Mouse (Mus musculus) forebrain, postnatal 0 days (tissue): ENCODE results near the gene Zfp428. TPM values are rescaled to one million over a fixed set of nuclear protein-coding genes. Genes with fewer than 3 reads are reported as not detected.
A peak's percentile ranks its signal among the peaks of the same experiment; 100 is the strongest.

Experiments
- ATAC-seq: fragments of 200-750 bp; cut with Nextera tagmentation; 2 replicates; pipeline ENCODE4 v1.8.0; 2017; ENCODE audit warnings: mild to moderate bottlenecking, moderate library complexity
- DNase-seq: peaks from one replicate; pipeline ENCODE4 v3.0.0-alpha.2; 2015
- H3K27ac ChIP-seq: fragments of 300-500 bp; sonication (generic); 2 replicates; pipeline ENCODE4 v1.5.1; 2014; ENCODE audit warnings: low read depth, mild to moderate bottlenecking, antibody characterized with exemption, low read length, moderate library complexity, mixed read lengths
- H3K27me3 ChIP-seq: fragments of 300-500 bp; sonication (generic); 2 replicates; pipeline ENCODE4 v1.6.1; 2014; ENCODE audit warnings: mild to moderate bottlenecking, low read length, mixed read lengths; ENCODE audit not compliant: insufficient read depth
- H3K36me3 ChIP-seq: fragments of 300-500 bp; sonication (generic); 2 replicates; pipeline ENCODE4 v1.6.1; 2014; ENCODE audit warnings: mild to moderate bottlenecking, moderate library complexity; ENCODE audit not compliant: insufficient read depth
- H3K4me1 ChIP-seq: fragments of 300-500 bp; sonication (generic); 2 replicates; pipeline ENCODE4 v1.6.1; 2014; ENCODE audit warnings: antibody characterized with exemption; ENCODE audit not compliant: insufficient read depth
- H3K4me2 ChIP-seq: fragments of 300-500 bp; sonication (generic); 2 replicates; pipeline ENCODE4 v1.6.1; 2014; ENCODE audit warnings: low read depth, mild to moderate bottlenecking, moderate library complexity
- H3K4me3 ChIP-seq: fragments of 300-500 bp; sonication (generic); 2 replicates; pipeline ENCODE4 v1.5.1; 2014; ENCODE audit warnings: low read depth, low read length, mixed read lengths
- H3K9ac ChIP-seq: fragments of 300-500 bp; sonication (generic); 2 replicates; pipeline ENCODE4 v1.6.1; 2014; ENCODE audit warnings: mild to moderate bottlenecking
- H3K9me3 ChIP-seq: fragments of 300-500 bp; sonication (generic); 2 replicates; pipeline ENCODE4 v1.6.1; 2016; ENCODE audit warnings: low read length
- CTCF ChIP-seq: sonication (generic); IDR thresholded peaks from 2 replicates; pipeline ENCODE4 v1.5.1; 2016; ENCODE audit warnings: antibody characterized with exemption, control low read depth, low read depth
- whole genome bisulfite sequencing: fragments of 180-500 bp; shearing (Covaris S2); extraction: QIAGEN DNeasy Blood & Tissue Kit; methylation state at CpG from one replicate; pipeline ENCODE4 v1.1.7; 2014; 5-methylcytosine and 5-hydroxymethylcytosine counted together
- polyA plus RNA-seq: library from polyadenylated mRNA; unstranded; fragments of >200 nt; fragmentation: Nextera tagmentation; extraction: Ambion mirVana; gene quantifications from 2 replicates; pipeline ENCODE4 v1.2.1, GENCODE M21; 2015
- total RNA-seq: library from RNA; depleted of rRNA; stranded (reverse); fragments of >200 nt; gene quantifications from 2 replicates; pipeline ENCODE4 v1.2.3, GENCODE M21; 2014

Gene Zfp428
- total and polyA plus RNA-seq, 2 experiments from 2014 or later: 196 to 258 TPM

DNA sequence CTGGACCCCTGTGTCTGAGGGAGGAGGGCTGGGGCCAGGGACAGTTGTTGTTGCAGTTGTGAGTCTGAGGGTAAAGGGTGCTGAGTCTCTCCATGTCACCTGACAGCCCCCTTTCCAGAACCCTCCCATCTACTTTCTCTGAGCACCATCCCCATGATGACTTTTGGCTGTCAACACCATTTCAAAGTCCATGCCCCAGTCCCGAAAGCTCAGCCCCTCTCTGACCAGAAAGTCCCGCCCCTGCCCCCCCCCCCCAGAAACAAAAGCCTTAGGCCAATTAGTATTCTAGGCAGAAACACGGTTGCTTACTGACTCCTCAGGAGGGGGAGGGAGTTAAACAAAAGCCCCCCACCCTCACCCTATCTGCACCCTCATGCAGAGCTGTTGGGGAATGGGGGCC is 19.4 kb upstream of the Zfp428 start:
- Histone ChIP-seq H3K36me3 (no peaks in the 10 kb centered on the region), H3K4me2 (peak overlapping the region; percentile 55), H3K9me3 (no peaks in the 10 kb centered on the region), H3K9ac (peak overlapping the region; percentile 55; the same call in 1 of the 2 replicates), H3K4me3 (no peak overlapping the region), H3K27me3 (no peaks in the 10 kb centered on the region), H3K4me1 (peaks cover 23% of the 10 kb centered on the region), H3K27ac (peak overlapping the region; percentile 80)
- ATAC-seq (no peak), DNase-seq (no peak)
- WGBS: 19% methylated on average over 3 of the region's 3 CpGs
- no peak for TF ChIP-seq CTCF

DNA sequence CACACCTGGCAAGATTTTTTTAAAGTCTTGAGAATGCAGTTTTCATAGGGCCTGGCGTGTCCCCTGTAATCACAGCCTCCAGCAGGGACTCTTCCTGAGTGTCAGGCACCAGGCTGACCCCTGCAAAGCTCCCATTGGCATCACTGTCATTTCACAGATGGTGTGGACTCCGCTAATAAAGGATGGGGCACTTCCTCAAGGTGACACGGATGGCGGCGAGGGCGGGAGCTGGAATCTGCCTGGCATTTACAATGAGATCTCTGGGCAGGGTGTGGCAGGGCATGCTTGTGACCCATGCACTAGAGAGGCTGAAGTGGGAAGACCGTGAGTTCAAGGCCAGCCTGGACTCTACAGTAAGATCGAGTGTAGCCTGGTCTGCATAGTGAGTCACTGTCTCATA is 18.5 kb upstream of the Zfp428 start:
- Histone ChIP-seq H3K27ac (peak overlapping the region; percentile 29; the same call in 1 of the 2 replicates), H3K27me3 (no peaks in the 10 kb centered on the region), H3K4me3 (no peak overlapping the region), H3K9ac (no peak overlapping the region), H3K4me1 (peaks cover 23% of the 10 kb centered on the region), H3K36me3 (no peaks in the 10 kb centered on the region), H3K4me2 (no peak overlapping the region), H3K9me3 (no peaks in the 10 kb centered on the region)
- DNase-seq (no peak), ATAC-seq (no peak)
- WGBS: 84% methylated on average over 8 of the region's 8 CpGs
- no peak for TF ChIP-seq CTCF

DNA sequence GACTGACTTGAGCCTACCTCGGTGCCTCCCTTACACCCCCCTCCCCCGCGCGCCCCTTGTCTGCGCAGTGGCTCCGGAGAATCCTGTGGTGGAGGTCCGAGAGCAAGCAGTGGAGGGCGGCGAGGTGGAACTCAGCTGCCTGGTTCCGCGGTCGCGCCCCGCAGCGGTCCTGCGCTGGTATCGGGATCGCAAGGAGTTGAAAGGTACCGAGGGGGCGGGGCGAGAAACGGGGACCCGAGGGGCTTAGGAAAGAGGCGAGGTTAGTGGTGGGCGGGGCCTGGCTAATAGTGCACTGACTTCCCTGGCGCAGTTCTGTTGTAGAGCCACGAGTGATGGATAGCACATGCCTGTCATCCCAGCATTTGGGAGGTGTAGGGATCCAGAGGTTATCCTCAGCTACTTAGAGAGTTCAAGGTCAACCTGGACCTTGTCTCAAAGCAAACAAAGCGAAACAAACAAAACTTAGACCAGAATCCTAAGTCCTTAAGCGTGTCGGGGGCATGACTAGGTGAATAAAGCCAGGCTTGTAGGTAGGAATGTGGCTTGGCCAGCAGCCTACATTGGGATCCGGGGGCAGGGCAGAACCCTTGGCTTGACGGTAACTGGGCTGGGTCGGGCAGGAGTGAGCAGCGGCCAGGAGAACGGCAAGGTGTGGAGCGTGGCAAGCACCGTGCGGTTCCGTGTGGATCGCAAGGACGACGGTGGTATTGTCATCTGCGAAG is 6.8 kb upstream of the Zfp428 start:
- no peaks in the 10 kb centered on the region for H3K4me1 ChIP-seq
- ATAC-seq (no peak), DNase-seq (no peak)
- H3K9me3 ChIP-seq: no peaks in the 10 kb centered on the region
- H3K4me2 ChIP-seq: no peak overlapping the region; the same call in 1 of the 2 replicates
- 26% methylated on average over 43 of the region's 43 CpGs for WGBS
- no peaks in the 10 kb centered on the region for H3K27me3 ChIP-seq
- no peak overlapping the region for H3K4me3 ChIP-seq
- H3K36me3 ChIP-seq: peaks cover 43% of the 10 kb centered on the region
- no peak overlapping the region; the same call in 1 of the 2 replicates for H3K9ac ChIP-seq
- no peak for TF ChIP-seq CTCF
- no peak overlapping the region for H3K27ac ChIP-seq

DNA sequence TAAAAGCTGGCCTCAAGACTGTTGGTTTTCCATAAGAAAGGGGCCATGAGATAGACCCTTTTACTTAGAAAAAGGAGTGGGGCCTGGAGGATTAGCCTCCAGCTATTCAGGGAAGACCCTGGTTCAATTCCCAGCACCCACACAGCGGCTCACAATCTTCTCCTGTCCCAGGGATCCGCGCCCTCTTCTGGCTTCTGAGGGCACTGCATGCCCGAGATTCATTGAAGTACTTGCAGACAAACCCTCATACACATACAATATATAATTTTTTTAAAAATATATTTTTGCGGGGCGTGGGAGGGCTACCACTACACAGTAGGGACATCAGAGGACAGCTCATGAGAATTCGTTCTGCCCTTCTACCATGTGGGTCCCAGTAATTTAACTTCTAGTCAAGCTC is 5.9 kb upstream of the Zfp428 start:
- Histone ChIP-seq H3K4me2 (no peak overlapping the region), H3K4me3 (no peak overlapping the region), H3K4me1 (peaks cover 7% of the 10 kb centered on the region; the same call in 1 of the 2 replicates), H3K36me3 (peaks cover 43% of the 10 kb centered on the region), H3K27me3 (no peaks in the 10 kb centered on the region), H3K9me3 (no peaks in the 10 kb centered on the region), H3K9ac (no peak overlapping the region), H3K27ac (no peak overlapping the region)
- 41% methylated on average over 7 of the region's 7 CpGs for WGBS
- DNase-seq (peak; percentile 61), ATAC-seq (no peak)
- TF ChIP-seq CTCF: peak; percentile 59

DNA sequence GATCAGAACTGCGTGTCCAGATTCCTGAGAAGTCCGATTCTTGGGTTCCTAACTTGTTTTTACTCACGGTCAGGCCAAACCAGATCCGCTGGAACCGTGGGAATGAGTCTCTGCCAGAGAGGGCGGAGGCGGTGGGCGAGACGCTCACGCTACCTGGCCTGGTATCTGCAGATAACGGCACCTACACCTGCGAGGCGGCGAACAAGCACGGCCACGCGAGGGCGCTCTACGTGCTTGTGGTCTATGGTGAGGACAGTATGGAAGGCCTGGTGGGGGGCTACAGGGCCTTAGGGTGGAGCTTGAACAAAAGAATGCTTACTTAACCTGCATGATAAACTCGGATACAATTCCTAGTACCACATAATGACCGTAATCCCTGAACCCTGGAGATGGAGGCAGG is 5.3 kb upstream of the Zfp428 start:
- Histone ChIP-seq H3K4me3 (no peak overlapping the region), H3K27me3 (no peaks in the 10 kb centered on the region), H3K27ac (no peak overlapping the region), H3K9me3 (no peaks in the 10 kb centered on the region), H3K4me2 (no peak overlapping the region), H3K9ac (no peak overlapping the region), H3K4me1 (peaks cover 7% of the 10 kb centered on the region; the same call in 1 of the 2 replicates), H3K36me3 (peaks cover 43% of the 10 kb centered on the region)
- peak; percentile 44 for TF ChIP-seq CTCF
- 59% methylated on average over 21 of the region's 21 CpGs for WGBS
- no peak for DNase-seq
- no peak for ATAC-seq

DNA sequence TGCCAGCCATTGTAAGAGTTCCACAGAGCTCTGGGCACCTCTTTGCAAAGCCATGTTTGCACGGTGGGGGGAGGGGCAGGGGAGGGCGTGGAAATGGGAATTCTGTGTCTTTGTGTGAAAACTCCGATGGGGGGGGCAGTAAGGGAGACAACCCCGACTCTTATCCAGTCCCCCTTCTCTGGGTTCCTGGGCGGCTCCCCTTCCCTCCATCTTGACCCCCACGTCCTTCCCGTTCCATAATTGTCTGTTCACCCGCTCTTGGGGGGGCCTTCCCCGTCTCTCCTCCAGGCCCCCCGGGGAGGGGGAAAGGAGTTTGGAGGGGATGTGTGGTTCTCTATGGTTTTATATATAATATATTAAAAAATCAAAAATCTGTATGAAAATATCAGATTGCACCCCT is 2.8 kb upstream of the Zfp428 start:
- no peak overlapping the region for H3K27ac ChIP-seq
- no peaks in the 10 kb centered on the region for H3K27me3 ChIP-seq
- peaks cover 43% of the 10 kb centered on the region for H3K36me3 ChIP-seq
- no peaks in the 10 kb centered on the region for H3K9me3 ChIP-seq
- no peak for DNase-seq
- WGBS: 23% methylated on average over 10 of the region's 10 CpGs
- no peak overlapping the region for H3K9ac ChIP-seq
- H3K4me3 ChIP-seq: no peak overlapping the region
- no peak for TF ChIP-seq CTCF
- H3K4me1 ChIP-seq: peaks cover 15% of the 10 kb centered on the region
- ATAC-seq: no peak
- H3K4me2 ChIP-seq: no peak overlapping the region

DNA sequence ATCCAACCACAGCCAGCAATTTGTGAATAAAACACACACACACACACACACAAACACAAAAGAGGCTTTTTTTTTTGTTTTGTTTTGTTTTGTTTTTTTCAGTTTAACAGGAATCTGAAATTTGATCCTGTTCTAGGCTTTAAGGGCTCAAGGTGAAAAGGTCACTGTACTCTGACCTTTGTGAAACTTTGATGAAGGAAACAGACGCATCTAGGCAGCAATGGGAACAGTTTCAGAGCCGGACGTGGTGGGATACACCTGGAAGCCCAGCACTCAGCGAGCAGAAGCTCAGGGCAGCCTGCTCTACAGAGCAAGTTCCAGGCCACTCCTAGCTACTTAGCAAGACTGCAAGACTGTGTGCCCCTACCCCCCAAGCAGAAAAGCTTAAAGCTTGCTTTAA is 1.9 kb upstream of the Zfp428 start:
- ATAC-seq: no peak
- Histone ChIP-seq H3K9me3 (no peaks in the 10 kb centered on the region), H3K27me3 (no peaks in the 10 kb centered on the region), H3K36me3 (peaks cover 37% of the 10 kb centered on the region), H3K4me1 (peaks cover 15% of the 10 kb centered on the region), H3K4me2 (no peak overlapping the region), H3K27ac (peak overlapping the region; percentile 100; the same call in 1 of the 2 replicates), H3K4me3 (no peak overlapping the region), H3K9ac (no peak overlapping the region)
- WGBS: 39% methylated on average over 4 of the region's 4 CpGs
- no peak for DNase-seq
- no peak for TF ChIP-seq CTCF
